Mouse (Mus musculus) myocyte (in vitro differentiated cells): ENCODE measurements at regions not wholly inside any gene's neighbourhood (a gene's known extent, or its start where the extent isn't known, plus 50 kb on each side); places are given as distances from the start of the nearest gene placed in this dataset.

Source experiments
- H3K27me3 ChIP-seq: one replicate; pipeline ENCODE4 v1.6.1; 2011; ENCODE audit not compliant: control insufficient read depth, insufficient read depth, insufficient read length
- H3K36me3 ChIP-seq: one replicate; pipeline ENCODE4 v1.6.1; 2011; ENCODE audit not compliant: control insufficient read depth, insufficient read depth
- H3K4me2 ChIP-seq: one replicate; pipeline ENCODE4 v1.6.1; 2011; ENCODE audit warnings: low read depth, control low read depth
- H3K4me3 ChIP-seq: one replicate; pipeline ENCODE4 v1.5.1; 2011; ENCODE audit warnings: mild to moderate bottlenecking, control low read depth, moderate library complexity
- H3K79me2 ChIP-seq: one replicate; pipeline ENCODE4 v1.6.1; 2011; ENCODE audit not compliant: control insufficient read depth, insufficient read depth
- H3ac ChIP-seq: one replicate; pipeline ENCODE4 v1.6.1; 2011; ENCODE audit not compliant: control insufficient read depth, insufficient read length
- CEBPB ChIP-seq: IDR thresholded peaks from 2 replicates; pipeline ENCODE4 v1.6.1; 2011; ENCODE audit warnings: mild to moderate bottlenecking, moderate library complexity; ENCODE audit not compliant: poor library complexity, insufficient read depth, severe bottlenecking
- E2F4 ChIP-seq: IDR thresholded peaks from one replicate; pipeline ENCODE4 v1.6.1; 2011; ENCODE audit warnings: mild to moderate bottlenecking, control low read depth, moderate library complexity; ENCODE audit not compliant: insufficient read depth
- MAX ChIP-seq: IDR thresholded peaks from one replicate; pipeline ENCODE4 v1.6.1; 2011; ENCODE audit warnings: low read depth, mild to moderate bottlenecking, control low read depth
- MYOD1 ChIP-seq, 3 experiments: IDR thresholded peaks; one replicate each; pipeline ENCODE4 v1.6.1; 2011; ENCODE audit warnings: control low read depth in 2 of 3, low read depth in 2 of 3, mild to moderate bottlenecking in 2 of 3, moderate library complexity in 1 of 3; ENCODE audit not compliant: insufficient read length in 2 of 3, control insufficient read depth in 1 of 3
- MYOG ChIP-seq, 3 experiments: IDR thresholded peaks; one replicate each; pipeline ENCODE4 v1.6.1; 2011; ENCODE audit warnings: control low read depth in 2 of 3, low read depth in 2 of 3, mild to moderate bottlenecking in 2 of 3; ENCODE audit not compliant: insufficient read length in 2 of 3, control insufficient read depth in 1 of 3, insufficient read depth in 1 of 3
- POLR2A ChIP-seq: IDR thresholded peaks from one replicate; pipeline ENCODE4 v1.6.1; 2011; ENCODE audit warnings: low read depth, mild to moderate bottlenecking, control low read depth, moderate library complexity; ENCODE audit not compliant: insufficient read length
- POLR2AphosphoS2 ChIP-seq: IDR thresholded peaks from one replicate; pipeline ENCODE4 v1.6.1; 2011; ENCODE audit warnings: low read depth, control low read depth; ENCODE audit not compliant: insufficient read length
- REST ChIP-seq: IDR thresholded peaks from one replicate; pipeline ENCODE4 v1.6.1; 2011; ENCODE audit warnings: mild to moderate bottlenecking, control low read depth, moderate library complexity; ENCODE audit not compliant: insufficient read depth, insufficient read length
- SRF ChIP-seq: IDR thresholded peaks from one replicate; pipeline ENCODE4 v1.6.1; 2011; ENCODE audit warnings: low read depth; ENCODE audit not compliant: control insufficient read depth, insufficient read length
- TCF12 ChIP-seq: IDR thresholded peaks from one replicate; pipeline ENCODE4 v1.6.1; 2011; ENCODE audit warnings: mild to moderate bottlenecking, control low read depth; ENCODE audit not compliant: poor library complexity, insufficient read depth, severe bottlenecking
- TCF3 ChIP-seq: IDR thresholded peaks from one replicate; pipeline ENCODE4 v1.6.1; 2011; ENCODE audit warnings: low read depth, control low read depth; ENCODE audit not compliant: insufficient read length
- USF1 ChIP-seq: IDR thresholded peaks from one replicate; pipeline ENCODE4 v1.6.1; 2011; ENCODE audit warnings: low read depth, mild to moderate bottlenecking, control low read depth, moderate library complexity

GRCm38 (mm10) chr8:26264869-26265321, 145.6 kb downstream of the Gm45692 start:
- Histone ChIP-seq H3K4me3 (no peak overlapping the region), H3K27me3 (peaks cover 17% of the 10 kb centered on the region), H3ac (no peak overlapping the region), H3K4me2 (no peak overlapping the region), H3K36me3 (no peaks in the 10 kb centered on the region), H3K79me2 (no peaks in the 10 kb centered on the region)
- TF ChIP-seq E2F4 (no peak), MYOG (IDR thresholded peaks at IDR 0.05; ENCODE audit: control insufficient read depth in 1 of 3, insufficient read depth in 1 of 3, insufficient read length in 2 of 3, low read depth in 2 of 3) (no peak), TCF12 (no peak), SRF (no peak), MYOD1 (IDR thresholded peaks at IDR 0.05; ENCODE audit: control insufficient read depth in 1 of 3, insufficient read length in 2 of 3, low read depth in 2 of 3) (no peak), POLR2AphosphoS2 (no peak), CEBPB (no peak), MAX (no peak), REST (no peak), TCF3 (no peak), USF1 (no peak), POLR2A (no peak)

GRCm38 (mm10) chr8:26265366-26265765, 146.0 kb downstream of the Gm45692 start:
- TF ChIP-seq POLR2AphosphoS2 (no peak), MAX (no peak), USF1 (no peak), CEBPB (no peak), MYOG (IDR thresholded peaks at IDR 0.05; ENCODE audit: control insufficient read depth in 1 of 3, insufficient read depth in 1 of 3, insufficient read length in 2 of 3, low read depth in 2 of 3) (no peak)
- Histone ChIP-seq H3K36me3 (no peaks in the 10 kb centered on the region), H3K4me2 (no peak overlapping the region), H3ac (no peak overlapping the region), H3K4me3 (no peak overlapping the region), H3K79me2 (no peaks in the 10 kb centered on the region), H3K27me3 (peaks cover 17% of the 10 kb centered on the region)

- Histone ChIP-seq H3K36me3 (no peaks in the 10 kb centered on the region), H3K4me3 (no peak overlapping the region), H3K4me2 (no peak overlapping the region), H3K27me3 (peaks cover 17% of the 10 kb centered on the region), H3K79me2 (no peaks in the 10 kb centered on the region), H3ac (no peak overlapping the region)
- TF ChIP-seq POLR2AphosphoS2 (no peak), REST (no peak)
Observed at GRCm38 (mm10) chr8:26266384-26266783, 147.1 kb downstream of the Gm45692 start.

GRCm38 (mm10) chr8:26267569-26267968, 148.2 kb downstream of the Gm45692 start:
- no peak overlapping the region for H3K4me2 ChIP-seq
- TF ChIP-seq POLR2AphosphoS2 (no peak), TCF3 (no peak), MAX (no peak)

GRCm38 (mm10) chr8:26268751-26269415, 149.5 kb downstream of the Gm45692 start:
- Histone ChIP-seq H3K36me3 (no peaks in the 10 kb centered on the region), H3K79me2 (no peaks in the 10 kb centered on the region), H3K4me3 (no peak overlapping the region), H3ac (no peak overlapping the region), H3K4me2 (no peak overlapping the region), H3K27me3 (peaks cover 24% of the 10 kb centered on the region)
- TF ChIP-seq TCF3 (no peak), TCF12 (no peak), REST (no peak), CEBPB (no peak), POLR2AphosphoS2 (no peak), MAX (no peak), USF1 (no peak), MYOG (IDR thresholded peaks at IDR 0.05; ENCODE audit: control insufficient read depth in 1 of 3, insufficient read depth in 1 of 3, insufficient read length in 2 of 3, low read depth in 2 of 3) (no peak), POLR2A (no peak), MYOD1 (IDR thresholded peaks at IDR 0.05; ENCODE audit: control insufficient read depth in 1 of 3, insufficient read length in 2 of 3, low read depth in 2 of 3) (no peak), SRF (no peak), E2F4 (no peak)

More at GRCm38 (mm10) chr8:26267569-26267968, 148.2 kb downstream of the Gm45692 start:
- Histone ChIP-seq H3ac (no peak overlapping the region), H3K27me3 (peaks cover 17% of the 10 kb centered on the region), H3K4me3 (no peak overlapping the region), H3K79me2 (no peaks in the 10 kb centered on the region), H3K36me3 (no peaks in the 10 kb centered on the region)
